Mouse (Mus musculus) limb, embryonic 14.5 days (tissue): ENCODE measurements around the gene Itpr2. TPM values are rescaled to one million over a fixed set of nuclear protein-coding genes. Genes with fewer than 3 reads are reported as not detected.

Experiments
- ATAC-seq: fragments of 200-750 bp; cut with Nextera tagmentation; 2 replicates; pipeline ENCODE4 v1.8.0; 2017; ENCODE audit warnings: low read depth, moderate number of reproducible peaks, moderate TSS enrichment; ENCODE audit not compliant: low FRiP score
- DNase-seq: peaks from one replicate; pipeline ENCODE4 v3.0.0-alpha.2; 2015; ENCODE audit warnings: low spot score
- H3K27ac ChIP-seq: fragments of 300-500 bp; sonication (generic); replicated peaks from 2 replicates; pipeline ENCODE4 v1.5.1; 2014; ENCODE audit warnings: low read depth, mild to moderate bottlenecking, low read length, moderate library complexity, mixed read lengths
- H3K27me3 ChIP-seq: fragments of 300-500 bp; sonication (generic); 2 replicates; pipeline ENCODE4 v1.6.1; 2014; ENCODE audit warnings: low read length, mixed read lengths; ENCODE audit not compliant: control insufficient read depth, insufficient read depth
- H3K36me3 ChIP-seq: fragments of 300-500 bp; sonication (generic); 2 replicates; pipeline ENCODE4 v1.6.1; 2014; ENCODE audit warnings: mild to moderate bottlenecking, low read length, moderate library complexity, mixed read lengths; ENCODE audit not compliant: control insufficient read depth, insufficient read depth
- H3K4me1 ChIP-seq: fragments of 300-500 bp; sonication (generic); 2 replicates; pipeline ENCODE4 v1.6.1; 2014; ENCODE audit warnings: antibody characterized with exemption, low read length, mixed read lengths; ENCODE audit not compliant: control insufficient read depth, insufficient read depth
- H3K4me2 ChIP-seq: fragments of 300-500 bp; sonication (generic); replicated peaks from 2 replicates; pipeline ENCODE4 v1.6.1; 2014; ENCODE audit warnings: low read depth, mild to moderate bottlenecking, low read length, moderate library complexity; ENCODE audit not compliant: severe bottlenecking
- H3K4me3 ChIP-seq: fragments of 300-500 bp; sonication (generic); replicated peaks from 2 replicates; pipeline ENCODE4 v1.5.1; 2014; ENCODE audit warnings: low read length
- H3K9ac ChIP-seq: fragments of 300-500 bp; sonication (generic); 2 replicates; pipeline ENCODE4 v1.6.1; 2014; ENCODE audit warnings: mild to moderate bottlenecking, low read depth, low read length, moderate library complexity; ENCODE audit not compliant: severe bottlenecking
- H3K9me3 ChIP-seq: fragments of 300-500 bp; sonication (generic); 2 replicates; pipeline ENCODE4 v1.6.1; 2016; ENCODE audit warnings: low read length; ENCODE audit not compliant: control insufficient read depth
- POLR2A ChIP-seq: fragments of 200-500 bp; IDR thresholded peaks from 2 replicates; pipeline ENCODE4 v1.8.0; 2012; ENCODE audit warnings: inconsistent platforms, mild to moderate bottlenecking, moderate library complexity, borderline replicate concordance; ENCODE audit not compliant: insufficient read depth, insufficient read length; ENCODE audit errors: extremely low read depth
- WGBS: fragments of 180-500 bp; shearing (Covaris S2); extraction: QIAGEN DNeasy Blood & Tissue Kit; methylation state at CpG from one replicate; pipeline ENCODE4 v1.1.7; 2014; 5-methylcytosine and 5-hydroxymethylcytosine counted together
- polyA plus RNA-seq, 2 experiments: library from polyadenylated mRNA; depleted of rRNA in 1 of 2; stranded (reverse) in 1 of 2; unstranded in 1 of 2; fragments of >200 nt; fragmentation: Nextera tagmentation in 1 of 2; extraction: Ambion mirVana in 1 of 2; gene quantifications; 2 replicates each; pipeline versions ENCODE4 v1.2.1 to v1.2.3; 2012 to 2014

The Itpr2 gene
- polyA plus RNA-seq, 2 experiments = 4.7 to 11.3 TPM

DNA sequence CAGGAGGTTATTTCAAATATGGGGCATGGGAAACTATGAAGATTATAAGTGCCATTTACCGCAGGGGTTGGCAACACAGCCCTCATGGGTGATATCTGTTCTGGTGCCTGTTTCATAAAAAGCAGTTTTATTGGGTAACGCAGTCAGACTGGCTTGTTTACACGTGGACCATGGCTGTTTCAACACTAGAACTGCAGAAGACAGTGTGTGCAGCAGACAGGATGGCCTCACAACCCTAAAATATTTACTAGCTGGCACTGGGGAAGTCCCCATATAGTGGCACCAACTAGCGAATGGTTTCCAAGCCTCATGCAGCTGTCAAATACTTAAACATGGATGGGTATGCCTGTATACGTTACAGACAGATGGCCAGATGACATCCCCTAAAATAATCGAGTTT is 290.8 kb downstream of the Itpr2 start:
- no peaks in the 10 kb centered on the region for H3K9me3 ChIP-seq
- 49% methylated on average over 6 of the region's 6 CpGs for WGBS
- H3K4me3 ChIP-seq = no peak overlapping the region
- no peak overlapping the region for H3K9ac ChIP-seq
- no peak for TF ChIP-seq POLR2A
- ATAC-seq = no peak
- no peak overlapping the region for H3K4me2 ChIP-seq
- H3K27ac ChIP-seq = no peak overlapping the region
- no peak for DNase-seq
- peaks cover 8% of the 10 kb centered on the region for H3K4me1 ChIP-seq
- H3K36me3 ChIP-seq = no peaks in the 10 kb centered on the region
- H3K27me3 ChIP-seq = no peaks in the 10 kb centered on the region

DNA sequence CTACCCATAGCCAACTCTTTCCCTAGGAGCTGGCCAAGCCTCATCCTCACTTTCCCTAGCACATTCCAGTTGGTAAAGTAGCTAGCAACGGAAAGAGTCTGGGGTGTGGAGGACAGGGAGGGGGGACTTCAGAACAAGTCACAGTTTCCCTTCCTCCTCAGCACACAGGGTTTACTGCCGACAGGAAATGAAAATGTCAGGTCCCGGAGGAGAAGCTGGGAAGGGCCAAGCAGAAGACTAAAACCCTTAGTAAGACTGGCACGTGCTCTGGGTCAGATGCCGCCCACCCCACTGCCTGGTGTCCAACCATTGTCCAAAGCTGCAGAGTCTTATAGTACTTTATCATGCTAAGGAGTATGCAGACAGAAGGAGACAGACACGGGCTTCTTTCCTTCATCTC is 293.0 kb downstream of the Itpr2 start:
- Histone ChIP-seq H3K9ac (no peak overlapping the region), H3K27me3 (no peaks in the 10 kb centered on the region), H3K36me3 (no peaks in the 10 kb centered on the region), H3K4me3 (no peak overlapping the region), H3K4me1 (peaks cover 8% of the 10 kb centered on the region), H3K27ac (no peak overlapping the region), H3K9me3 (no peaks in the 10 kb centered on the region), H3K4me2 (no peak overlapping the region)
- no peak for TF ChIP-seq POLR2A
- WGBS = 48% methylated on average over 6 of the region's 6 CpGs
- no peak for DNase-seq
- no peak for ATAC-seq

DNA sequence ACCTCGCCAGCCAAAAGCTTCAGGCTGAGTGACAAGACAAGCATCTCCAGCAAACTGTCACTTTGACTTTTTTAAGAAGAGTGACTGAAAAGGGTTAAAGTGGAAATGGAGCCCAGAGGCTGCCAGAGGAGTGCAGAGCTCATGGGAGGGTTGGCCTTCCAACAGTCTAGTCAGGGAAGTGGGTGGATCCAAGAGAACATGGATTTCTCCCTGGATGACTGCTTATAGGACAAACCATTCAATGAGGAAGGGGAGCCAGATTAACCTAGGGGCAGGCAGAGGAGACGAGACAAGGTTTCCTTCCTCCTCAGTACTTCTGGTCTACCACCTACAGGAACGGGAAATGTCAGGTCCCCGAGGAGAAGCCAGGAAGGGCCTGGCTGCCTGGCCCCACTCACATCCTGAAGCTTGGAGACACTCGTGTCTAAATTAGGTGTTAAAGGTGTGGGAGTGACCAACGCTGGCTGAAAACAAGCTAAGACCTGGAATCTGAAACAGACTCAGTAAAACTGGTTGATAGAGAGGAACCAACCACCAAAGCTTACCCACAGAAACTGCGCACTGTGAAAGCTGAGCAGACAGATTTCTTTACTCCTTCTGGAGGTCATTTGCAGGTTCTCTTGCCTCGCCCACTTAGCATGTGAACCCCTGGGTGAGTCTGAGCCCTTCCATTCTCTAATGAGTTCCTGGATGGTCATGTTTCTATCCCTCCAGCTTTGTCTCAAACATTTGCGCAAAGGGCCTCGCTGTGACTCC is 294.6 kb downstream of the Itpr2 start:
- H3K4me1 ChIP-seq = peaks cover 8% of the 10 kb centered on the region
- H3K9ac ChIP-seq = no peak overlapping the region
- no peak for ATAC-seq
- WGBS = 63% methylated on average over 10 of the region's 10 CpGs
- no peak for TF ChIP-seq POLR2A
- H3K9me3 ChIP-seq = no peaks in the 10 kb centered on the region
- no peak overlapping the region for H3K4me3 ChIP-seq
- DNase-seq = no peak
- no peak overlapping the region for H3K4me2 ChIP-seq
- H3K27ac ChIP-seq = no peak overlapping the region
- H3K27me3 ChIP-seq = no peaks in the 10 kb centered on the region
- H3K36me3 ChIP-seq = no peaks in the 10 kb centered on the region

DNA sequence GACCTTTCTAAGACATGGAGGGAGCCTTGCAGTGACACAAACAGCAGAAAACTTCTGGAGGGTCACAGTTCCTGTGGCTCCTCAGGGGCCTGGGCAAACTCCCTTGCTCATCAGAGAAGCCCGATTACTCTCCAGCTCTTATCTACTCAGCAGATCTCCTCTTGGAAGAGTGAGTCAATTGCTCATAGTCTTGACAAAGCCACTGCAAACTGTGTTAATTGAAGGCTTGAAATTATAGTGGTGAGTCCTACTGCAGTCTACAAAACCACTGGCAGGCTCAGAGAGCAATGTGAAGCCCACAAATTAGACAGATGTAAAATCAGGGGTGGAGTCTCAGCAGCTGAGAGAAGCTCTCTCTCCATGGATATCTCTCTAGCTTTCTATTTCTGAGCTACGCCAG is 296.9 kb downstream of the Itpr2 start:
- no peak overlapping the region for H3K9ac ChIP-seq
- WGBS = 62% methylated on average over 2 of the region's 2 CpGs
- no peaks in the 10 kb centered on the region for H3K27me3 ChIP-seq
- H3K4me2 ChIP-seq = no peak overlapping the region
- no peak for DNase-seq
- H3K9me3 ChIP-seq = no peaks in the 10 kb centered on the region
- peaks cover 8% of the 10 kb centered on the region for H3K4me1 ChIP-seq
- no peaks in the 10 kb centered on the region for H3K36me3 ChIP-seq
- TF ChIP-seq POLR2A = no peak
- H3K4me3 ChIP-seq = no peak overlapping the region
- ATAC-seq = no peak
- H3K27ac ChIP-seq = no peak overlapping the region

DNA sequence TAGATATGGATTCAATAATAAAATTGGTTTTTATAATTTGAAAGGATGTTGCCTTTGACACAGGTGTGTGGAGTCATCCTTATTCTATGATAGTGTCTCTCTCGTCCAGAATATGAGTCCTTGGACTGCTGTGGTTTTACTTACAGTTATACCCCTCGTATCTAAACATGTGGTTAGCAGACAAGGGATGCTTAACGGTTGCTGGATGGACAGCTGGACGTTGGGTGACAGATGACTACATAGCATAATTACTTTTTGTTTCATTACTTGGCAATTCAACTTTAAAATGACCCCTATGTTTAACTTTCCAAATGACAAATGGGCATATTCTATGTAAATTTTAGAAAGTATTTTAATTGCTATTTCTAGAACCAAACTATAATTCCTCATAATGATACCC is 297.6 kb downstream of the Itpr2 start:
- Histone ChIP-seq H3K4me2 (no peak overlapping the region), H3K4me3 (no peak overlapping the region), H3K36me3 (no peaks in the 10 kb centered on the region), H3K9ac (no peak overlapping the region), H3K27me3 (no peaks in the 10 kb centered on the region), H3K27ac (no peak overlapping the region), H3K4me1 (peaks cover 8% of the 10 kb centered on the region), H3K9me3 (no peaks in the 10 kb centered on the region)
- WGBS = 52% methylated on average over 4 of the region's 4 CpGs
- no peak for ATAC-seq
- no peak for DNase-seq
- TF ChIP-seq POLR2A = no peak
